Mouse (Mus musculus) hindbrain, embryonic 11.5 days (tissue): ENCODE measurements around the gene Clcf1. TPM values are rescaled to one million over a fixed set of nuclear protein-coding genes. Genes with fewer than 3 reads are reported as not detected.

Source experiments
- ATAC-seq: fragments of 200-750 bp; cut with Nextera tagmentation; 2 replicates; pipeline ENCODE4 v1.8.0; 2017; ENCODE audit warnings: mild to moderate bottlenecking, moderate TSS enrichment, moderate library complexity; ENCODE audit not compliant: low FRiP score
- DNase-seq: peaks from one replicate; pipeline ENCODE4 v3.0.0-alpha.2; 2015; ENCODE audit warnings: low spot score
- H3K27ac ChIP-seq: fragments of 300-500 bp; sonication (generic); 2 replicates; pipeline ENCODE4 v1.5.1; 2014; ENCODE audit warnings: mild to moderate bottlenecking, low read depth, low read length
- H3K27me3 ChIP-seq: fragments of 300-500 bp; sonication (generic); 2 replicates; pipeline ENCODE4 v1.6.1; 2014; ENCODE audit warnings: mild to moderate bottlenecking, low read length, moderate library complexity, mixed read lengths; ENCODE audit not compliant: control insufficient read depth, insufficient read depth
- H3K36me3 ChIP-seq: fragments of 300-500 bp; sonication (generic); 2 replicates; pipeline ENCODE4 v1.6.1; 2014; ENCODE audit warnings: mild to moderate bottlenecking, low read length, moderate library complexity, mixed read lengths; ENCODE audit not compliant: control insufficient read depth, insufficient read depth
- H3K4me1 ChIP-seq: fragments of 300-500 bp; sonication (generic); replicated peaks from 2 replicates; pipeline ENCODE4 v1.6.1; 2014; ENCODE audit warnings: low read length, mixed read lengths; ENCODE audit not compliant: control insufficient read depth, insufficient read depth
- H3K4me2 ChIP-seq: fragments of 300-500 bp; sonication (generic); replicated peaks from 2 replicates; pipeline ENCODE4 v1.6.1; 2014; ENCODE audit warnings: mild to moderate bottlenecking, low read depth, low read length
- H3K4me3 ChIP-seq: fragments of 300-500 bp; sonication (generic); 2 replicates; pipeline ENCODE4 v1.5.1; 2014; ENCODE audit warnings: low read depth, low read length
- H3K9ac ChIP-seq: fragments of 300-500 bp; sonication (generic); 2 replicates; pipeline ENCODE4 v1.6.1; 2014; ENCODE audit warnings: low read depth, low read length
- H3K9me3 ChIP-seq: fragments of 300-500 bp; sonication (generic); 2 replicates; pipeline ENCODE4 v1.6.1; 2016; ENCODE audit warnings: low read length; ENCODE audit not compliant: control insufficient read depth
- WGBS: fragments of 180-500 bp; shearing (Covaris S2); extraction: QIAGEN DNeasy Blood & Tissue Kit; methylation state at CpG from one replicate; pipeline ENCODE4 v1.1.7; 2014; 5-methylcytosine and 5-hydroxymethylcytosine counted together
- polyA plus RNA-seq: library from polyadenylated mRNA; unstranded; fragments of >200 nt; fragmentation: Nextera tagmentation; extraction: Ambion mirVana; gene quantifications from 2 replicates; pipeline ENCODE4 v1.2.1, GENCODE M21; 2014

Gene Clcf1
- polyA plus RNA-seq, 1 experiment from 2014 or later = 0.90 TPM

DNA sequence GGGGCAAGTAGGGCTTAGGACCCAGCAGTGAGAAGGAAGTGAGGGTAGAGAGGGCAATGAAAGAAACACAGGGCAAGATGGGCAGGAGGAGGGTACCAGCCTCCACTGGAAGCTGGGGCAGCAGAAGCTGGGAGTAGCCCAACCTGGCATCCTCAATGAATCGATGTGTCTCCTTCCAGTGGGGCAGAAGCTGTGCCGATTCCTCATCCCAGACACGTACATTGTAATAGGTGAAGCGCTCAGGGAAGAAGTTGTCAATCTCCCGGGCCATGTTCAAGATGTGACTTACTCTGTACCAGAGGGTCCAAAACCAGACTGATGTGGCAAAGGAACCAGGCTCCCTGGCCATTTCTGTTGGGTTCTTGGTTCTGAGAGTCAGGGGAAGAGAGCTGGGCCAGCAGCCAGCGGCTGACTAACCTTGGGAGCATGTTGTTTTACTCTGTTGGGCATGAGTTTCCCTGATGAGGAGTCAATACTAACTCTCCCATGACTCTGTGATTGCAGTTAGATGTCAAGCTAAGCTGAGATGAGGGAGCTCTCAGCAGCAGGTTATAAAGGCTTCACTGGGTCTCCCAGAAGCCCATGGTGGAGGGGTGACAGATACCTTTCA is 50.2 kb downstream of the Clcf1 start:
- H3K9me3 ChIP-seq = no peaks in the 10 kb centered on the region
- no peaks in the 10 kb centered on the region for H3K36me3 ChIP-seq
- DNase-seq = no peak
- 0 out of 2 replicates have a peak, but pooled peaks cover 3% of the 10 kb centered on the region for H3K4me1 ChIP-seq
- no peak overlapping the region for H3K27ac ChIP-seq
- 92% methylated on average over 6 of the region's 6 CpGs for WGBS
- H3K4me2 ChIP-seq = no peak overlapping the region
- ATAC-seq = no peak
- no peak overlapping the region for H3K9ac ChIP-seq
- peaks cover 14% of the 10 kb centered on the region for H3K27me3 ChIP-seq
- H3K4me3 ChIP-seq = no peak overlapping the region

GRCm38 (mm10) chr19:4265956-4266355 is 51.9 kb downstream of the Clcf1 start:
- no peak overlapping the region for H3K9ac ChIP-seq
- no peaks in the 10 kb centered on the region for H3K9me3 ChIP-seq
- ATAC-seq (no peak), DNase-seq (no peak)
- H3K27ac ChIP-seq = no peak overlapping the region
- H3K4me2 ChIP-seq = no peak overlapping the region
- peaks cover 16% of the 10 kb centered on the region for H3K27me3 ChIP-seq
- 75% methylated on average over 4 of the region's 4 CpGs for WGBS
- no peak overlapping the region for H3K4me3 ChIP-seq
- 0 out of 2 replicates have a peak, but pooled peaks cover 3% of the 10 kb centered on the region for H3K4me1 ChIP-seq
- H3K36me3 ChIP-seq = no peaks in the 10 kb centered on the region

DNA sequence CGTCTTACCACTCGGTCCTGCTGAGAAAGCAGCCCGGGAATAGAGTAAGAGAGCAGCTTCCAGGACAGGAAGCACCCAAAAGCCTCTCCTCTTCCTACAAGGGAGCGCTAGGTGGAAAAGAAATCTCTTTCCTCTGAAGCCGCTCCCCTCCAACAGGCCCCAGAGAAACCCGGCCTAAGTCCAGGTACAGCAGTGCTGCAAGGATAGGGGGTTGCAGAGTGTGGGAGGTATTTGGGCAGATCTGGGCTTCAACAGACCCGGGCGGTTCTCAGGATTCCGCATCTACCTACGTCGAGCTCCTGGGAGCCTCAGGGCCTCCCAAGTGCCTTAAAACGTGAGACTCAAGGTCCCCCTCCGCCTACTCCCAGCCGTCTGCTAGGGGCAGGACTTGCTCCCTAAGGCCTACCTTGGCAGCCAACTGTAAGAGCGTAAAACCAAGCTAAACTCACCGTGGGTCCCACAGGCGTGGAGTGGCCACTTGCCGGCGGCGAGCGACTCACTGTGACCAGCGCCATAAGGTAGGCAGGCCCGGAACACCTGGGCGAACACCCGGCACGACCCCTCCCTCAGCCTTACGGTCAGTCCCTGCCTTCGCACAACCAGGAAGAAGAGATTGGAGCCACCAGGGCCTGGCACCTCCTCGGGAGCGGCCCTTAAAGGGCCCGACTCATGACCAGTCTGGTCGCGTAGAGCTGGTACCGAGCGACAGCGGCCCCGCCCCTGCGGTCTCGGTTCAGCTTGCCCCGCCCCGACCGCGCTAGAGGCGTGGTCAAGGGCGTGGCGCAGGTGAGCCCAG is 54.7 kb downstream of the Clcf1 start, which contains the start of gene Ssh3:
Ssh3 (minus strand) TSS at position 615 of the 796 bp plus-strand sequence.
- Histone ChIP-seq H3K4me1 (0 out of 2 replicates have a peak, but pooled peaks cover 3% of the 10 kb centered on the region), H3K9ac (0 out of 2 replicates have a peak within 1 kb of the TSS, but pooled peaks have one; percentile 17), H3K27ac (no peak within 1 kb of the TSS), H3K36me3 (no peaks in the 10 kb centered on the region), H3K27me3 (peaks cover 16% of the 10 kb centered on the region), H3K4me2 (peak within 1 kb of the TSS; percentile 45), H3K4me3 (peak within 1 kb of the TSS; percentile 27; the same call in 1 of the 2 replicates), H3K9me3 (no peaks in the 10 kb centered on the region)
- peak; percentile 47; the same call in 1 of the 2 replicates for ATAC-seq
- DNase-seq = peak; percentile 46
- 6% methylated on average over 46 of the region's 46 CpGs for WGBS

GRCm38 (mm10) chr19:4270187-4270586 is 56.1 kb downstream of the Clcf1 start:
- DNase-seq (no peak), ATAC-seq (no peak)
- H3K9ac ChIP-seq = no peak overlapping the region
- H3K27ac ChIP-seq = no peak overlapping the region
- peaks cover 16% of the 10 kb centered on the region for H3K27me3 ChIP-seq
- no peak overlapping the region for H3K4me2 ChIP-seq
- no peaks in the 10 kb centered on the region for H3K36me3 ChIP-seq
- no peaks in the 10 kb centered on the region for H3K9me3 ChIP-seq
- 0 out of 2 replicates have a peak, but pooled peaks cover 3% of the 10 kb centered on the region for H3K4me1 ChIP-seq
- WGBS = 69% methylated on average over 6 of the region's 6 CpGs
- H3K4me3 ChIP-seq = no peak overlapping the region

GRCm38 (mm10) chr19:4270972-4271371 is 56.9 kb downstream of the Clcf1 start:
- no peaks in the 10 kb centered on the region for H3K36me3 ChIP-seq
- 93% methylated on average over 11 of the region's 11 CpGs for WGBS
- H3K9me3 ChIP-seq = no peaks in the 10 kb centered on the region
- DNase-seq (no peak), ATAC-seq (no peak)
- 0 out of 2 replicates have a peak, but pooled peaks cover 3% of the 10 kb centered on the region for H3K4me1 ChIP-seq
- H3K4me2 ChIP-seq = no peak overlapping the region
- H3K4me3 ChIP-seq = no peak overlapping the region
- no peak overlapping the region for H3K9ac ChIP-seq
- H3K27ac ChIP-seq = no peak overlapping the region
- peaks cover 16% of the 10 kb centered on the region for H3K27me3 ChIP-seq

Other genes starting within 250 kb of the Clcf1 start
- 1.5 and 2.3 TPM in 2 replicates for gene Aldh3b2, start 241.9 kb upstream of the Clcf1 start, polyA plus RNA-seq
- 2.5 and 2.8 TPM in 2 replicates for gene Acy3, start 227.7 kb upstream of the Clcf1 start, polyA plus RNA-seq
- 0.70 and 2.3 TPM in 2 replicates for gene Tbx10, start 221.5 kb upstream of the Clcf1 start, polyA plus RNA-seq
- 14.6 and 19.5 TPM in 2 replicates for gene Nudt8, start 213.7 kb upstream of the Clcf1 start, polyA plus RNA-seq
- gene Gm49405, start 213.6 kb upstream of the Clcf1 start, polyA plus RNA-seq = 1.5 and 1.6 TPM in 2 replicates
- 1.5 and 1.9 TPM in 2 replicates for gene Doc2g, start 210.9 kb upstream of the Clcf1 start, polyA plus RNA-seq
- 188 and 201 TPM in 2 replicates for gene Ndufv1, start 201.4 kb upstream of the Clcf1 start, polyA plus RNA-seq
- 343 and 348 TPM in 2 replicates for gene Gstp1, start 176.3 kb upstream of the Clcf1 start, polyA plus RNA-seq
- gene Gstp2, start 168.2 kb upstream of the Clcf1 start, polyA plus RNA-seq = 1.1 and 2.9 TPM in 2 replicates
- not detected in 2 replicates for gene Gstp3, start 154.7 kb upstream of the Clcf1 start, polyA plus RNA-seq
- gene Cabp2, start 132.7 kb upstream of the Clcf1 start, polyA plus RNA-seq = not detected in 2 replicates
- 74.4 and 84.3 TPM in 2 replicates for gene Cdk2ap2, start 117.1 kb upstream of the Clcf1 start, polyA plus RNA-seq
- gene Pitpnm1, start 114.2 kb upstream of the Clcf1 start, polyA plus RNA-seq = 12.2 and 15.4 TPM in 2 replicates
- gene Aip, start 88.4 kb upstream of the Clcf1 start, polyA plus RNA-seq = 65.7 and 67.4 TPM in 2 replicates
- gene Gpr152, start 74.5 kb upstream of the Clcf1 start, polyA plus RNA-seq = not detected in 2 replicates
- gene Cabp4, start 70.2 kb upstream of the Clcf1 start, polyA plus RNA-seq = not detected in 2 replicates
- gene Coro1b, start 65.6 kb upstream of the Clcf1 start, polyA plus RNA-seq = 119 and 123 TPM in 2 replicates
- 1.0 and 1.1 TPM in 2 replicates for gene Ptprcap, start 60.6 kb upstream of the Clcf1 start, polyA plus RNA-seq
- gene Rps6kb2, start 50.9 kb upstream of the Clcf1 start, polyA plus RNA-seq = 42.2 and 45.7 TPM in 2 replicates
- 2.8 and 3.3 TPM in 2 replicates for gene Carns1, start 38.8 kb upstream of the Clcf1 start, polyA plus RNA-seq
- 0.79 and 0.96 TPM in 2 replicates for gene Tbc1d10c, start 23.0 kb upstream of the Clcf1 start, polyA plus RNA-seq
- 868 and 927 TPM in 2 replicates for gene Ppp1ca, start 22.2 kb upstream of the Clcf1 start, polyA plus RNA-seq
- gene Rad9a, start 12.6 kb upstream of the Clcf1 start, polyA plus RNA-seq = 41.6 and 42.1 TPM in 2 replicates
- gene AC109138.7, start 119 bp downstream of the Clcf1 start, polyA plus RNA-seq = not detected in 2 replicates
- gene Pold4, start 17.7 kb downstream of the Clcf1 start, polyA plus RNA-seq = 11.0 and 17.9 TPM in 2 replicates
- gene Ssh3, start 54.9 kb downstream of the Clcf1 start, polyA plus RNA-seq = 2.8 and 3.9 TPM in 2 replicates
- 8.6 and 11.0 TPM in 2 replicates for gene Ankrd13d, start 68.9 kb downstream of the Clcf1 start, polyA plus RNA-seq
- 12.5 and 13.9 TPM in 2 replicates for gene Grk2, start 92.0 kb downstream of the Clcf1 start, polyA plus RNA-seq
- 42.1 and 44.0 TPM in 2 replicates for gene Kdm2a, start 184.0 kb downstream of the Clcf1 start, polyA plus RNA-seq
- gene Rhod, start 225.2 kb downstream of the Clcf1 start, polyA plus RNA-seq = 14.0 and 15.2 TPM in 2 replicates